Comparison of ENCODE assay signal across 14 mouse cellular contexts in the genomic region with DNA sequence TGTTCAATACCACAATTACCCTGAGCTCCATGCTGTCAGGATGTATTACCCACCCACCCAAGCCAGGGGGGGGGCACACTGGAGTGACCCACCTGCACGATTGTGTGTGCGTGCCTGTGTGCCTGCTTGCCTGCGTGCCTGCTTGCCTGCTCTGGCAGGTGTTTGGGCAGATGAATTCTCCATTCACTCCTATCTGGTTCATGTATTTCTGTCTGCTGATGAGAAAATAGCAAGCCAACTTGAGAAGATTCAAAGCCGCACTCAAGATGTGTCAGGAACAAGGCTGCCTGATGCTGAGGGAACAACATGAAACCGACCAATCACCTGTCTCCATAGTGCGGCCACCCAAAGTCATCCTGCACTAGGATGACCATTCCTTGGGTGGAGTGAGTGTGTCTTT.
A peak's percentile ranks its signal among the peaks of the same experiment; 100 is the strongest.
DNase-seq lines count a peak whose midpoint lies in the region; ATAC-seq and TF ChIP-seq lines count a peak whose summit lies in the region.
"Had no signal": no experiment of that assay in that cellular context is flagged by ENCODE, and none has a peak within 500 bp of the region (broad histone marks: within the 10 kb centered on the region; RNA-seq: fewer than 3 reads in every experiment).

No protein-coding gene starts in this region.

- H3K4me2 ChIP-seq in forebrain, embryonic 11.5 days (ENCODE audit: low read depth, low read length, severe bottlenecking), result no peak overlapping the region
- H3K4me2 ChIP-seq: embryonic facial prominence, embryonic 13.5 days; hindbrain, embryonic 14.5 days had no signal

- ATAC-seq in granulocyte monocyte progenitor cell, adult 5-6 weeks (replicated peaks; ENCODE audit: poor library complexity, severe bottlenecking), result peak; percentile 8; the same call in 1 of the 2 replicates
- no peak for ATAC-seq in forebrain, embryonic 11.5 days (replicated peaks; ENCODE audit: low FRiP score)

- peak overlapping the region; percentile 86 for H3K27ac ChIP-seq in left cerebral cortex, adult 2 months
- H3K27ac ChIP-seq in MEL (ENCODE audit: control insufficient read depth, low read depth, low read length), result peak overlapping the region; percentile 16; the same call in 1 of the 2 replicates
- no peak overlapping the region for H3K27ac ChIP-seq in forebrain, embryonic 11.5 days (ENCODE audit: low read depth, low read length)
- H3K27ac ChIP-seq: embryonic facial prominence, embryonic 13.5 days; hindbrain, embryonic 14.5 days had no signal

- TF ChIP-seq RAD21 in MEL (IDR thresholded peaks at IDR 0.05; ENCODE audit: low read depth, low read length), result no peak

- no peak for TF ChIP-seq EP300 in MEL (IDR thresholded peaks at IDR 0.05; ENCODE audit: low read depth in 1 of 2, low read length in 2 of 2)

- H3K27me3 ChIP-seq in MEL (ENCODE audit: control insufficient read depth in 1 of 2, insufficient read depth in 2 of 2, low read length in 2 of 2), result no peaks in the 10 kb centered on the region
- no peaks in the 10 kb centered on the region for H3K27me3 ChIP-seq in forebrain, embryonic 11.5 days (ENCODE audit: control insufficient read depth, insufficient read depth, low read length)
- H3K27me3 ChIP-seq: embryonic facial prominence, embryonic 13.5 days had no signal

- 94% methylated on average over 6 of the region's 6 CpGs for WGBS in forebrain, embryonic 11.5 days

- H3K79me2 ChIP-seq in MEL (ENCODE audit: control insufficient read depth, insufficient read depth, low read length, poor library complexity), result no peaks in the 10 kb centered on the region

- H3K4me3 ChIP-seq in left cerebral cortex, adult 2 months, result no peak overlapping the region
- H3K4me3 ChIP-seq in MEL (ENCODE audit: control insufficient read depth in 1 of 2, insufficient read depth in 1 of 2, low read depth in 2 of 2, low read length in 2 of 2), result peak overlapping the region; percentile 37 to 45; a peak in 3 of 4 replicates
- no peak overlapping the region for H3K4me3 ChIP-seq in forebrain, embryonic 11.5 days (ENCODE audit: low read depth, low read length)
- H3K4me3 ChIP-seq: embryonic facial prominence, embryonic 13.5 days; heart, adult 2 months; myocyte had no signal

- intact Hi-C loops in left cerebral cortex, adult 2 months (cut with DNase I), result no loop called here

- TF ChIP-seq CTCF in left cerebral cortex, adult 2 months (IDR thresholded peaks at IDR 0.05), result no peak
- no peak for TF ChIP-seq CTCF in MEL (IDR thresholded peaks at IDR 0.05 in 2 of 3, conservative IDR thresholded peaks at IDR 0.05 in 1 of 3; ENCODE audit: control insufficient read depth in 1 of 3, insufficient read depth in 1 of 3, low read depth in 2 of 3, low read length in 3 of 3, poor library complexity in 1 of 3, severe bottlenecking in 1 of 3)

- H3K9me3 ChIP-seq in MEL (replicated peaks; ENCODE audit: insufficient read depth, low read length), result no peaks in the 10 kb centered on the region
- H3K9me3 ChIP-seq in forebrain, embryonic 11.5 days (ENCODE audit: control insufficient read depth, low read length), result no peaks in the 10 kb centered on the region
- H3K9me3 ChIP-seq: embryonic facial prominence, embryonic 13.5 days had no signal

- peak overlapping the region; percentile 32 for H3K9ac ChIP-seq in MEL (ENCODE audit: control insufficient read depth, low read depth, low read length, poor library complexity, severe bottlenecking)
- no peak overlapping the region for H3K9ac ChIP-seq in forebrain, embryonic 11.5 days (ENCODE audit: low read length)
- H3K9ac ChIP-seq: embryonic facial prominence, embryonic 13.5 days; hindbrain, embryonic 14.5 days had no signal

- H3K36me3 ChIP-seq in MEL (ENCODE audit: control insufficient read depth in 1 of 2, insufficient read depth in 2 of 2, low read length in 2 of 2), result peaks cover 0 to 5% of the 10 kb centered on the region in 2 experiments; a peak in 2 of 4 replicates
- no peaks in the 10 kb centered on the region for H3K36me3 ChIP-seq in forebrain, embryonic 11.5 days (ENCODE audit: control insufficient read depth, insufficient read depth, low read length)
- H3K36me3 ChIP-seq: embryonic facial prominence, embryonic 13.5 days had no signal

- TF ChIP-seq POLR2A in MEL (IDR thresholded peaks at IDR 0.05; ENCODE audit: control insufficient read depth in 1 of 2, insufficient read depth in 1 of 2, low read depth in 1 of 2, low read length in 2 of 2, poor library complexity in 1 of 2), result no peak

- peaks cover 0 to 7% of the 10 kb centered on the region in 2 experiments; a peak in 2 of 4 replicates for H3K4me1 ChIP-seq in MEL (ENCODE audit: control insufficient read depth in 1 of 2, insufficient read depth in 2 of 2, low read length in 2 of 2)
- no peaks in the 10 kb centered on the region for H3K4me1 ChIP-seq in forebrain, embryonic 11.5 days (replicated peaks; ENCODE audit: control insufficient read depth, insufficient read depth, low read length)

- DNase-seq in left cerebral cortex, adult 2 months (ENCODE audit: extremely low spot score in 1 of 2, low spot score in 2 of 2), result no peak
- DNase-seq in left cerebral cortex, adult 18-20 months (ENCODE audit: low spot score in 2 of 2), result no peak
- DNase-seq in MEL (ENCODE audit: low read depth, low spot score), result no peak
- peak; percentile 10 to 21 for DNase-seq in thymus, postnatal 10 days (ENCODE audit: low spot score in 2 of 2)
- DNase-seq in forebrain, embryonic 11.5 days (ENCODE audit: low spot score), result no peak
- no peak for DNase-seq in right cerebral cortex, adult 2 months (ENCODE audit: low spot score in 2 of 2)
- DNase-seq: adrenal gland, postnatal 25 days; cerebellum, adult 9-11 months; heart, adult 2 months; kidney, adult 8-10 months had no signal

TF ChIP-seq in MEL, 35 proteins besides CTCF, POLR2A, EP300 and RAD21:
- TF ChIP-seq TCF12 (IDR thresholded peaks at IDR 0.05; ENCODE audit: low read depth, low read length) (no peak), HCFC1 (IDR thresholded peaks at IDR 0.05; ENCODE audit: low read depth, low read length) (no peak), JUND (IDR thresholded peaks at IDR 0.05; ENCODE audit: low read depth, low read length) (no peak), MYC (IDR thresholded peaks at IDR 0.05; ENCODE audit: low read depth, low read length) (no peak), NELFE (IDR thresholded peaks at IDR 0.05; ENCODE audit: low read depth, low read length) (no peak), ZKSCAN1 (IDR thresholded peaks at IDR 0.05; ENCODE audit: low read depth, low read length) (no peak), ELF1 (IDR thresholded peaks at IDR 0.05; ENCODE audit: low read depth, low read length) (no peak)

Comparison
In these comparisons a context has a peak if more than half of its experiments do, and no peak if none do; other contexts are left out.
1. DNase-seq: peak in thymus, postnatal 10 days (2 of 2); none in left cerebral cortex, adult 2 months (0 of 2), left cerebral cortex, adult 18-20 months (0 of 2), MEL (single experiment), forebrain, embryonic 11.5 days (single experiment) and right cerebral cortex, adult 2 months (0 of 2).
2. H3K4me3 ChIP-seq: peak in MEL (2 of 2); none in left cerebral cortex, adult 2 months (single experiment) and forebrain, embryonic 11.5 days (single experiment).